Mouse (Mus musculus) embryonic facial prominence, embryonic 14.5 days (tissue): ENCODE measurements at regions not wholly inside any gene's neighbourhood (a gene's known extent, or its start where the extent isn't known, plus 50 kb on each side); places are given as distances from the start of the nearest gene placed in this dataset.
A peak's percentile ranks its signal among the peaks of the same experiment; 100 is the strongest.

Experiments
- ATAC-seq: fragments of 200-750 bp; cut with Nextera tagmentation; 2 replicates; pipeline ENCODE4 v1.8.0; 2017; ENCODE audit warnings: low read depth, moderate number of reproducible peaks, moderate TSS enrichment
- DNase-seq: peaks from one replicate; pipeline ENCODE4 v3.0.0-alpha.2; 2015; ENCODE audit warnings: low spot score
- H3K27ac ChIP-seq: fragments of 300-500 bp; sonication (generic); replicated peaks from 2 replicates; pipeline ENCODE4 v1.5.1; 2014; ENCODE audit warnings: low read depth, mild to moderate bottlenecking, low read length, moderate library complexity
- H3K27me3 ChIP-seq: fragments of 300-500 bp; sonication (generic); replicated peaks from 2 replicates; pipeline ENCODE4 v1.6.1; 2014; ENCODE audit warnings: low read length; ENCODE audit not compliant: control insufficient read depth, insufficient read depth
- H3K36me3 ChIP-seq: fragments of 300-500 bp; sonication (generic); 2 replicates; pipeline ENCODE4 v1.6.1; 2014; ENCODE audit warnings: low read length, mixed read lengths; ENCODE audit not compliant: control insufficient read depth, insufficient read depth
- H3K4me1 ChIP-seq: fragments of 300-500 bp; sonication (generic); 2 replicates; pipeline ENCODE4 v1.6.1; 2014; ENCODE audit warnings: antibody characterized with exemption, low read length; ENCODE audit not compliant: control insufficient read depth, insufficient read depth
- H3K4me2 ChIP-seq: fragments of 300-500 bp; sonication (generic); 2 replicates; pipeline ENCODE4 v1.6.1; 2014; ENCODE audit warnings: low read depth, mild to moderate bottlenecking, low read length, moderate library complexity, mixed read lengths
- H3K4me3 ChIP-seq: fragments of 300-500 bp; sonication (generic); 2 replicates; pipeline ENCODE4 v1.5.1; 2014; ENCODE audit warnings: low read depth, mild to moderate bottlenecking, low read length
- H3K9ac ChIP-seq: fragments of 300-500 bp; sonication (generic); 2 replicates; pipeline ENCODE4 v1.6.1; 2014; ENCODE audit warnings: low read depth, mild to moderate bottlenecking, low read length, moderate library complexity, mixed read lengths
- H3K9me3 ChIP-seq: fragments of 300-500 bp; sonication (generic); 2 replicates; pipeline ENCODE4 v1.6.1; 2016; ENCODE audit warnings: low read length; ENCODE audit not compliant: control insufficient read depth
- WGBS: fragments of 180-500 bp; shearing (Covaris S2); extraction: QIAGEN DNeasy Blood & Tissue Kit; methylation state at CpG from one replicate; pipeline ENCODE4 v1.1.7; 2014; 5-methylcytosine and 5-hydroxymethylcytosine counted together

DNA sequence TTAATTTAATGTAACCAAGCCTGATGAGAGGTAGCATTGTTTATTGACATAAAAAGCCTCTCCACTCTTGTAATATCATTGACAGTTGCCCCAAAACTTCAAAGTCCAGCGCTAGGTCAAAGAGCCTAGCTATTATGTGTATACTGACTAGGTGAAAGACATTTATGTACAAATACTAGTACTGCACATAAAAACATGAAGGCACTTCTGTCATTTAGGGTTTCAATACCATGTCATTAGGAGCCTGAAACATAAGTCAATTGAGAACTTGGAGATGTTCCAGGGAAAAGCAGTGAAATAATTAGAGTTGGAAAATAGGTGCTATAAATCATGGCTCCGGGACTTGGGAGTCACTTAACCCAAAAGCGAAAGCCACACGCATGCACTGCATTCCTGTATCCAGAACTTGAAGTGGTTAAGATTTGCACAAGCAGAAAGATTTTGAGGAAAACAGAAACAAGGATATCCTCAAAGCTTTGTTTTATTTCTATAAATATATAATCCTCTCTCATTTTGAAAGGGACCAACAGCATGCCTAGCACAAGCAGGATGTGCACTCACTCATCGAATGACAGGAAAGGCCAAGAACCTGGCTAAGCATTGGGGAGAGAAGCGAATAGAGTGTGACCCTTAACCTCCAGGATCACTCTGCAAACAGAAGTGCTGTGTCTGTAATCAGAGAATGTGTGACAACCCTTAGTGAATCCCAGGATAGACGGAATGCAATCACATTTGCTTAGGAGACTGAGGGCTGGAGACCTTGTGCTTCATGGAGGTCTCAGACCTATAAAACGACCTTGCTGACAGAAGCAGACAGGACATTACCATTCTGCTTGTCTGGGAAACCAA lies 176.3 kb upstream of the Crim1 start:
- peaks cover 3% of the 10 kb centered on the region; the same call in 1 of the 2 replicates for H3K4me1 ChIP-seq
- ATAC-seq (no peak), DNase-seq (no peak)
- H3K27ac ChIP-seq = no peak overlapping the region
- no peaks in the 10 kb centered on the region for H3K9me3 ChIP-seq
- no peaks in the 10 kb centered on the region for H3K27me3 ChIP-seq
- H3K4me3 ChIP-seq = no peak overlapping the region
- WGBS = 44% methylated on average over 8 of the region's 8 CpGs
- no peaks in the 10 kb centered on the region for H3K36me3 ChIP-seq
- H3K4me2 ChIP-seq = no peak overlapping the region
- no peak overlapping the region for H3K9ac ChIP-seq

DNA sequence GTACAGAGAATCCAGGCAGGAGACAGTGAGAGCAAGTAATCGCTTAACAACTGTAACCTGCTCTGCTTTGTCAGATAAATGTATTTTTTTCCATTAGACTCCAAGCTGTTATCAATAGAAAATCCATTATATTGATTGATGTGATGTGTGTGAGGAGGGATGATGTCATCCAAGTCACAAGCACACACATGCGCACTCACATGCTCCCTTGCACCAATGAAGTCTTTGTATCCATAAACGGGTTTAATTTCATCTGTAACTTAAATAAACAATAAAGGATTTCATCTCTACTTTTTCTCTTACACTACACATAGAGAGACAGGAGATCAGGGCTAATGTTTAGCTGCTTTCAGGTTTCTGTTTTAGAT lies 175.7 kb upstream of the Crim1 start:
- Histone ChIP-seq H3K27me3 (no peaks in the 10 kb centered on the region), H3K27ac (no peak overlapping the region), H3K36me3 (no peaks in the 10 kb centered on the region), H3K9me3 (no peaks in the 10 kb centered on the region), H3K4me1 (peaks cover 3% of the 10 kb centered on the region; the same call in 1 of the 2 replicates), H3K9ac (no peak overlapping the region), H3K4me2 (no peak overlapping the region), H3K4me3 (no peak overlapping the region)
- DNase-seq (no peak), ATAC-seq (no peak)
- 62% methylated on average over 3 of the region's 3 CpGs for WGBS

DNA sequence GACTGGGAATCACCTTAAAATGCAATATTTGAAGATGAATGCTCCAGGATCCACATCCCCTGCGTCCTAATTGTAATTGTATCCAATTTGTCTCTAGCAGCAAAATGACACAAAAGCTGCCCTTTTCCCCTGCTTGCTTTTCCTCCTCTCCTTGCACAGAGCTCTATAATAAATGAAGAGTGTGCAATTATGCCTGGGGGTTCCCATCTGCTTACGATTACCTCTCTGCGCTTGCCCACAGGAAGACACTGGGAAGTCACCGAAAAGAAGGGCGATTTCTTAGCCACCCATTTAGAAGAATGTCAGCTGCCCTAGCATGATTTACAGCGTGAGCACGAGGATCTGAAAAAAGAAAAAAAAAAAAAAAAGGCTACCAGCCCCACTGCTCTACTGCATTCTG lies 174.8 kb upstream of the Crim1 start:
- peaks cover 3% of the 10 kb centered on the region; the same call in 1 of the 2 replicates for H3K4me1 ChIP-seq
- peak overlapping the region; percentile 16; the same call in 1 of the 2 replicates for H3K4me2 ChIP-seq
- no peaks in the 10 kb centered on the region for H3K9me3 ChIP-seq
- no peaks in the 10 kb centered on the region for H3K27me3 ChIP-seq
- ATAC-seq = no peak
- no peaks in the 10 kb centered on the region for H3K36me3 ChIP-seq
- no peak overlapping the region for H3K9ac ChIP-seq
- DNase-seq = peak; percentile 14
- no peak overlapping the region for H3K4me3 ChIP-seq
- 26% methylated on average over 7 of the region's 7 CpGs for WGBS
- H3K27ac ChIP-seq = no peak overlapping the region

DNA sequence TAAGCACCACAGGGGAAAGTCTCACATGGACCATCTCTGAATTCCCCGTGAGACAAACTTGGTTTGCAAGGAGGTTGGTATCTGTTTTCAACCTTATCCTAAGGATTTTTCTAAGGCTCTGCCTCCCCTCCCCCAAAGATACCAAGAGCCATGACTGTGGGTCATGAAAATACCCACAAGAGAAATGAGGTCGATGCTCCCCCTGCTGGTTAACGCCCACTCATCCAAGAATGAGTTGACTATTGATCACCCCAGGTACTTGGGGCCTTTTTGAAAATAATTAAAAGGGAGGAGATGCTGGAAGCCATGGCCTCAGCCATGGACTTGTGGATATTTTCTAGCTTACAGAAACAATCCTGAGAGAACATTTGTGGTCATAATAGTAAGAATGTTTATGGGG lies 164.4 kb upstream of the Crim1 start:
- no peaks in the 10 kb centered on the region for H3K27me3 ChIP-seq
- DNase-seq (no peak), ATAC-seq (no peak)
- H3K4me2 ChIP-seq = no peak overlapping the region
- H3K27ac ChIP-seq = no peak overlapping the region
- no peaks in the 10 kb centered on the region for H3K4me1 ChIP-seq
- H3K36me3 ChIP-seq = no peaks in the 10 kb centered on the region
- H3K4me3 ChIP-seq = no peak overlapping the region
- H3K9me3 ChIP-seq = no peaks in the 10 kb centered on the region
- no peak overlapping the region for H3K9ac ChIP-seq
- 66% methylated on average over 3 of the region's 3 CpGs for WGBS

DNA sequence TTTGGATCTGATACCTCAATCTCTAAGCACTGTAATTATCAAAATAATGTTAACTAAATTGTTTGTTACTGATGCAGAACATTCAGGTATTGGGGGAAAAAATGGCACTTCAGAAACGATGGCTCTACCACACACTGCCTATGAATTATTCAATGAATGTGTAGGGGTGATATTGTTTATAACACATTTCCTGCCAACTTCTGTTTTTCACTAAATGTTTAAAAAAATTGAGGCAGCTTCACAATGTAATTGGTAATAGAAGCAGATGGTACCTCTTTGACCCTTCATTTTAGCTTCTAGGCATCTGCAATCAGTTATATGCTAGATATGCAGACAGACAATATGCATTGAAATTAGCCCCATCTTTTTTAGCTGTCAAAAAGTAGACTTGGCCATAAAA lies 159.7 kb upstream of the Crim1 start:
- Histone ChIP-seq H3K4me1 (no peaks in the 10 kb centered on the region), H3K9me3 (no peaks in the 10 kb centered on the region), H3K4me3 (no peak overlapping the region), H3K4me2 (no peak overlapping the region), H3K36me3 (no peaks in the 10 kb centered on the region), H3K9ac (no peak overlapping the region), H3K27ac (no peak overlapping the region), H3K27me3 (no peaks in the 10 kb centered on the region)
- no peak for ATAC-seq
- 64% methylated on average over 1 of the region's 1 CpGs for WGBS
- DNase-seq = no peak

DNA sequence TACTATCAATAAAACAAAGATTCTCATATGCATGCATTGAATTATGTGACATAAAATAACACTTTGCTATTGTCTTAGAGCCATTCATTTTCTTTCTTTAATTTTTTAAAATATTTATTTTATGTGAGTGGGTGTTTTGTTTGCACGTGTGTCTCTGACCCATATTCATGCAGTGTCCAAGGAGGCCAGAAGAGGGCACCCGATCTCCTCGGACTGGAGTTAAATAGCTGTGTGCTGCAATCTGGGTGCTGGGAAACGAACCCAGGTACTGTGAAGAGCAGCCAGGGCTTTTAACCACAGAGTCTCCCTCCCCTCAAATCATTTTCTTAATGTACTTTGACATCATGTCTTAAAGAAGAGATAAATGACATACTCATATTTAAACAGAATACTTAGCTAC lies 158.8 kb upstream of the Crim1 start:
- no peak overlapping the region for H3K9ac ChIP-seq
- H3K4me2 ChIP-seq = no peak overlapping the region
- DNase-seq (no peak), ATAC-seq (no peak)
- H3K27ac ChIP-seq = no peak overlapping the region
- WGBS = 75% methylated on average over 4 of the region's 4 CpGs
- H3K27me3 ChIP-seq = no peaks in the 10 kb centered on the region
- no peak overlapping the region for H3K4me3 ChIP-seq
- H3K4me1 ChIP-seq = no peaks in the 10 kb centered on the region
- H3K9me3 ChIP-seq = no peaks in the 10 kb centered on the region
- H3K36me3 ChIP-seq = no peaks in the 10 kb centered on the region

DNA sequence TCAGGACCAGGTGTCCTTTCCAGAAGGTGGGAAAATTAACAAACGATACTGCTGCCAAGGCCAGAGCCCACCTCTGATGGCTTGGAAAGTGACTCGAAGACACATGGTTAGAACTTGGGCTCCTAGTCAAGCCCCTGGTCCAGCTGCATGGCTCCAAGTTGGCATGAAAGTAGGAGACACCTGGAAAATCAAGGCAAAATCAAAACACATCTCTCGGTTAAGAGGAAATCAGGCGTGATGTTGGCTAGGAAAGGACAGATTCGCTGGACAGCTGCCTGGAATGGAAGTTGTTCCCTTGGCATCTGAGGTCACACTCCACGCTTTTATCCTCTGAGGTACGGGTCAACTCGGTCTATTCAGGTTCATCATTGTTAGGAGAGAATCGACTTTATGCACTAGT lies 150.3 kb upstream of the Crim1 start:
- DNase-seq (no peak), ATAC-seq (no peak)
- WGBS = 84% methylated on average over 9 of the region's 9 CpGs
- Histone ChIP-seq H3K36me3 (no peaks in the 10 kb centered on the region), H3K4me1 (no peaks in the 10 kb centered on the region), H3K9me3 (no peaks in the 10 kb centered on the region), H3K4me3 (no peak overlapping the region), H3K9ac (no peak overlapping the region), H3K4me2 (no peak overlapping the region), H3K27me3 (no peaks in the 10 kb centered on the region), H3K27ac (no peak overlapping the region)

DNA sequence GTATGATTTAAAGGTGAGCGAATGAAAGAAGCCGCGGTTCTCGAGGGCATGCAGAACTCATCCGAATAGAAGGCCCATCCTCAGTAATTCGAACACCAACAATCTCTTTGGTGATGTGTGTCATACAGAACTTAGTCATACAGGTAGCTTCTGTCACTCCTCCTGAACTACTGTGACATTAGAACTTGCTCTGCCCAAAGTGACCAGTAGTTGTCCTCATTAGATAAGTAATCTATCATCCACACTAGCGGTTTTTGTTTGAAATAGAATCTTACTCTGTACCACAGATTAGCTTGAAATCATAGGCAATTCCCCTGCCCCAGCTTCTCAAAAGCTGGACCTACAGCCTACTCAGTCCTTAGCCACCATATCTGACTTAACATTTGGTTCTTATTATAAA lies 149.8 kb upstream of the Crim1 start:
- Histone ChIP-seq H3K4me3 (no peak overlapping the region), H3K36me3 (no peaks in the 10 kb centered on the region), H3K4me1 (no peaks in the 10 kb centered on the region), H3K4me2 (no peak overlapping the region), H3K9ac (no peak overlapping the region), H3K27me3 (no peaks in the 10 kb centered on the region), H3K9me3 (no peaks in the 10 kb centered on the region), H3K27ac (no peak overlapping the region)
- ATAC-seq (no peak), DNase-seq (no peak)
- WGBS = 85% methylated on average over 7 of the region's 7 CpGs

DNA sequence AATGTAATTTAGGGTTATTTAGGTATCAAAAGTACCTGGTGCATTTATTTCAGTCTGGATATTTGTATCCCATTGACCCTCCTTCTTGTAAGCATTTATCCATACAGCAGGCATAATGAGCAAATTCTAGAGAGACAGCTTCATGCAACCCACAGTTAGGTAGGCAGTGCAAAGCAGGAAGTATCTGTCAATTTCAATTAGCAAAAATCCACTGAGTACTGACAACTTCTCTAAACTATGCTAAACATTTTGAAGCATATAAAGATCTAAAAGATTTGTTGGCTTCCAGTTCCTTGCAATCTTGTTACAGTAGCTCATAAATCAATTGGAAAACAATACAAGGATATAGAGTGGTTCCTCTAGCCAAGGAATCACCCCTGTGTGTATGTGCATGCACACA lies 124.2 kb upstream of the Crim1 start:
- H3K4me3 ChIP-seq = no peak overlapping the region
- H3K27me3 ChIP-seq = no peaks in the 10 kb centered on the region
- no peaks in the 10 kb centered on the region for H3K9me3 ChIP-seq
- no peak overlapping the region for H3K9ac ChIP-seq
- no peak overlapping the region for H3K27ac ChIP-seq
- H3K36me3 ChIP-seq = no peaks in the 10 kb centered on the region
- DNase-seq (no peak), ATAC-seq (no peak)
- no peak overlapping the region for H3K4me2 ChIP-seq
- H3K4me1 ChIP-seq = no peaks in the 10 kb centered on the region
